Mouse (Mus musculus) retina, adult 2 months (tissue): ENCODE data around the gene Fras1.
A peak's percentile ranks its signal among the peaks of the same experiment; 100 is the strongest.

ENCODE experiments used
- DNase-seq: peaks from one replicate; pipeline ENCODE4 v3.0.0-alpha.2; 2012; ENCODE audit warnings: low read depth, low spot score

The Fras1 gene

GRCm38 (mm10) chr5:96481159-96481558 lies 107.4 kb downstream of the Fras1 start:
- DNase-seq = no peak

- DNase-seq = no peak
These were observed 108.3 kb downstream of the Fras1 start for GRCm38 (mm10) chr5:96482054-96482453.

GRCm38 (mm10) chr5:96492497-96492896 lies 118.7 kb downstream of the Fras1 start:
- no peak for DNase-seq

- DNase-seq = no peak
These were observed 120.9 kb downstream of the Fras1 start for GRCm38 (mm10) chr5:96494502-96495292.

- DNase-seq = no peak
These were observed 124.3 kb downstream of the Fras1 start for GRCm38 (mm10) chr5:96498083-96498482.

- no peak for DNase-seq
These were observed 128.0 kb downstream of the Fras1 start for GRCm38 (mm10) chr5:96501783-96502182.

GRCm38 (mm10) chr5:96502400-96502799 lies 128.6 kb downstream of the Fras1 start:
- DNase-seq = no peak

- no peak for DNase-seq
These were observed 137.2 kb downstream of the Fras1 start for GRCm38 (mm10) chr5:96511005-96511404.

GRCm38 (mm10) chr5:96513327-96513726 lies 139.6 kb downstream of the Fras1 start:
- no peak for DNase-seq

GRCm38 (mm10) chr5:96515860-96516311 lies 142.1 kb downstream of the Fras1 start:
- no peak for DNase-seq

- no peak for DNase-seq
These were observed 142.6 kb downstream of the Fras1 start for GRCm38 (mm10) chr5:96516329-96516728.

- DNase-seq = no peak
These were observed 147.8 kb downstream of the Fras1 start for GRCm38 (mm10) chr5:96521541-96521940.

- DNase-seq = no peak
These were observed 149.2 kb downstream of the Fras1 start for GRCm38 (mm10) chr5:96522909-96523409.

GRCm38 (mm10) chr5:96528296-96528695 lies 154.5 kb downstream of the Fras1 start:
- no peak for DNase-seq

GRCm38 (mm10) chr5:96530516-96530915 lies 156.8 kb downstream of the Fras1 start:
- DNase-seq = no peak

GRCm38 (mm10) chr5:96531962-96532361 lies 158.2 kb downstream of the Fras1 start:
- DNase-seq = no peak

- no peak for DNase-seq
These were observed 162.8 kb downstream of the Fras1 start for GRCm38 (mm10) chr5:96536527-96536926.

- DNase-seq = no peak
These were observed 163.2 kb downstream of the Fras1 start for GRCm38 (mm10) chr5:96536937-96537336.

- no peak for DNase-seq
These were observed 170.4 kb downstream of the Fras1 start for GRCm38 (mm10) chr5:96544112-96544511.

- DNase-seq = no peak
These were observed 172.2 kb downstream of the Fras1 start for GRCm38 (mm10) chr5:96545994-96546393.

GRCm38 (mm10) chr5:96554940-96555679 lies 181.4 kb downstream of the Fras1 start:
- no peak for DNase-seq

- peak; percentile 9 for DNase-seq
These were observed 184.5 kb downstream of the Fras1 start for GRCm38 (mm10) chr5:96558049-96558804.
